Mouse (Mus musculus): Measurements from ENCODE around the gene 0610040J01Rik. TPM values are rescaled to one million over a fixed set of nuclear protein-coding genes. Genes with fewer than 3 reads are reported as not detected.

Gene 0610040J01Rik
- total and polyA plus RNA-seq, 3 experiments: not detected

GRCm38 (mm10) chr5:63824599-63825350 lies 12.6 kb downstream of the 0610040J01Rik start:
- DNase-seq (ENCODE audit: extremely low read depth): no peak
- TF ChIP-seq BHLHE40 (IDR thresholded peaks at IDR 0.05; ENCODE audit: low read depth, low read length): no peak
- no peak for TF ChIP-seq HCFC1 (IDR thresholded peaks at IDR 0.05; ENCODE audit: low read depth, low read length)
- TF ChIP-seq MYC (IDR thresholded peaks at IDR 0.05; ENCODE audit: low read depth, low read length): no peak
- TF ChIP-seq CHD2 (IDR thresholded peaks at IDR 0.05; ENCODE audit: low read length): no peak
- no peak for TF ChIP-seq RAD21 (IDR thresholded peaks at IDR 0.05; ENCODE audit: low read depth, low read length)
- TF ChIP-seq IRF4 (IDR thresholded peaks at IDR 0.05; ENCODE audit: low read depth, low read length): no peak
- no peak for TF ChIP-seq SMC3 (IDR thresholded peaks at IDR 0.05; ENCODE audit: low read depth, low read length)
- TF ChIP-seq SIN3A (IDR thresholded peaks at IDR 0.05; ENCODE audit: low read length): no peak
- TF ChIP-seq TCF12 (IDR thresholded peaks at IDR 0.05; ENCODE audit: low read depth, low read length): no peak
- no peak for TF ChIP-seq CHD1 (IDR thresholded peaks at IDR 0.05; ENCODE audit: low read depth, low read length)
- no peak for TF ChIP-seq KAT2A (IDR thresholded peaks at IDR 0.05; ENCODE audit: insufficient replicate concordance, low read length)
- TF ChIP-seq USF1 (IDR thresholded peaks at IDR 0.05; ENCODE audit: low read depth, low read length): no peak
- no peak overlapping the region for H3K4me2 ChIP-seq (ENCODE audit: insufficient read depth, low read depth, poor library complexity, severe bottlenecking)
- H3K4me3 ChIP-seq (replicated peaks in 1 of 3; ENCODE audit: low read depth in 2 of 3, low read length in 2 of 3, poor library complexity in 1 of 3): no peak overlapping the region
- no peaks in the 10 kb centered on the region for H3K9me3 ChIP-seq (replicated peaks; ENCODE audit: low read length)
- H3K79me2 ChIP-seq (replicated peaks; ENCODE audit: control insufficient read depth, extremely low read depth, insufficient read depth, poor library complexity, severe bottlenecking): no peaks in the 10 kb centered on the region
- no peaks in the 10 kb centered on the region for H3K36me3 ChIP-seq (replicated peaks in 1 of 2; ENCODE audit: control insufficient read depth in 1 of 2, insufficient read depth in 1 of 2, low read length in 1 of 2)
- dilution Hi-C loops (cut with MboI; ENCODE audit: extremely low pct_ligation_motif_present, extremely low pct_unique_long_range_greater_than_20kb, low sequenced_read_pairs): no loop called here
- no peak overlapping the region for H3K9ac ChIP-seq (ENCODE audit: insufficient read depth, low read depth)
- in situ Hi-C loops (cut with MboI; ENCODE audit: low pct_ligation_motif_present, low pct_unique_long_range_greater_than_20kb, low sequenced_read_pairs): no loop called here
- H3K27me3 ChIP-seq (replicated peaks): no peaks in the 10 kb centered on the region
- no peak overlapping the region for H3K27ac ChIP-seq (ENCODE audit: insufficient read depth, low read depth)
- peaks cover 5 to 25% of the 10 kb centered on the region in 2 experiments for H3K4me1 ChIP-seq (ENCODE audit: control insufficient read depth in 1 of 2, insufficient read depth in 2 of 2)

GRCm38 (mm10) chr5:63825881-63826280 lies 13.7 kb downstream of the 0610040J01Rik start:
- Histone ChIP-seq H3K9ac (ENCODE audit: insufficient read depth, low read depth) (no peak overlapping the region), H3K4me3 (replicated peaks in 1 of 3; ENCODE audit: low read depth in 2 of 3, low read length in 2 of 3, poor library complexity in 1 of 3) (no peak overlapping the region), H3K9me3 (replicated peaks; ENCODE audit: low read length) (no peaks in the 10 kb centered on the region), H3K79me2 (replicated peaks; ENCODE audit: control insufficient read depth, extremely low read depth, insufficient read depth, poor library complexity, severe bottlenecking) (no peaks in the 10 kb centered on the region), H3K36me3 (replicated peaks in 1 of 2; ENCODE audit: control insufficient read depth in 1 of 2, insufficient read depth in 1 of 2, low read length in 1 of 2) (no peaks in the 10 kb centered on the region), H3K27ac (ENCODE audit: insufficient read depth, low read depth) (no peak overlapping the region), H3K4me2 (ENCODE audit: insufficient read depth, low read depth, poor library complexity, severe bottlenecking) (no peak overlapping the region), H3K4me1 (ENCODE audit: control insufficient read depth in 1 of 2, insufficient read depth in 2 of 2) (peaks cover 5 to 30% of the 10 kb centered on the region in 2 experiments), H3K27me3 (replicated peaks) (no peaks in the 10 kb centered on the region)
- in situ Hi-C loops (cut with MboI; ENCODE audit: low pct_ligation_motif_present, low pct_unique_long_range_greater_than_20kb, low sequenced_read_pairs): no loop called here
- TF ChIP-seq POLR2AphosphoS2 (IDR thresholded peaks at IDR 0.05; ENCODE audit: low read depth, low read length): no peak
- TF ChIP-seq RCOR1 (conservative IDR thresholded peaks at IDR 0.05; ENCODE audit: low read depth, low read length): no peak
- no peak for TF ChIP-seq ZMIZ1 (IDR thresholded peaks at IDR 0.05; ENCODE audit: low read depth, low read length)
- TF ChIP-seq NELFE (IDR thresholded peaks at IDR 0.05; ENCODE audit: low read depth, low read length): no peak
- TF ChIP-seq GABPA (IDR thresholded peaks at IDR 0.05; ENCODE audit: insufficient replicate concordance, low read depth, low read length): no peak
- TF ChIP-seq ZNF384 (IDR thresholded peaks at IDR 0.05; ENCODE audit: low read depth, low read length): no peak
- no peak for DNase-seq (ENCODE audit: extremely low read depth)
- dilution Hi-C loops (cut with MboI; ENCODE audit: extremely low pct_ligation_motif_present, extremely low pct_unique_long_range_greater_than_20kb, low sequenced_read_pairs): no loop called here

Data from CH12.LX (cell line).